Mouse (Mus musculus): ENCODE results near the gene Socs7. TPM values are rescaled to one million over a fixed set of nuclear protein-coding genes. Genes with fewer than 3 reads are reported as not detected.

Socs7 gene
- polyA plus RNA-seq, 1 experiment from 2014 or later: 3.6 TPM

DNA sequence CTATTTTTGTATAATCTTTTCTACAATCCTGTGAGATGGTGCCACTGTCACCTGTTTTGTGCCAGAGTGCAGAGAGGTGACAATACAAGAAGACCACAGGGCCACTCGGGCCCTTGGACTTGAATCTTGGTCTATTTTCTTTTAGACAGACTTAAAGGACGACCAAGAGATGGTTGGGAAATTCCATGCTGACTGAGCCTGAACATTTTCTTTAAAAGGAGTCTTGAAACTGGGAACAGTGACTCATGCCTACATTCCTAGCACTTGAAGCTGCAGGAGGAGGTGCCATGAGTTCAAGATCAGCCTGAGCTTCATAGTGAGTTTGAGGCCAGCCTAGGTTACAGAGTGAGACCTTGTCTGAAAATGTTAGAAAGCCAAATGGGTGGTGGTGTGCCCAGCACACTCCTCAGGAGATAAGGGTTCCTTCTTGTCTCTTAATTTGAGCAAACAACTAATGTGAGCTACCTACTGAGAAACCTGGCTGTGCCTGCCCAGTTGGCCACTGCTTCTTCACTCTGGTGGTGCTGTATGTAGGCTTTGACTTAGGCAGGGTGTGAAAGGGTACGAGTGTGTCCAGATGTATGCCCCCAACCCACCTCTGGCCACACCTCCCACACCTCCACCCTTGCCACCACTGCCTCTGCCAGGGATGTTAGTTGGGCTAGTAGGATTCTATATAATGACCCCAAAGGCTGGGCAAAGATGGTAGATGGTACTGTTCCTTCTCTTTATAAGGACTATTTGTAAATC lies 39.5 kb downstream of the Socs7 start:
- whole genome bisulfite sequencing: 86% methylated on average over 3 of the region's 3 CpGs
- H3K36me3 ChIP-seq (ENCODE audit: control insufficient read depth, insufficient read depth, low read length): no peaks in the 10 kb centered on the region
- H3K9ac ChIP-seq (ENCODE audit: low read depth, low read length): no peak overlapping the region
- peaks cover 12% of the 10 kb centered on the region for H3K4me1 ChIP-seq (replicated peaks; ENCODE audit: control insufficient read depth, insufficient read depth, low read length)
- no peaks in the 10 kb centered on the region for H3K9me3 ChIP-seq (ENCODE audit: control insufficient read depth, low read length)
- DNase-seq (ENCODE audit: low spot score): no peak
- H3K27me3 ChIP-seq (ENCODE audit: control insufficient read depth, insufficient read depth, low read length): peaks cover 14% of the 10 kb centered on the region
- H3K4me2 ChIP-seq (replicated peaks; ENCODE audit: low read depth, low read length): no peak overlapping the region
- H3K27ac ChIP-seq (ENCODE audit: low read depth, low read length): no peak overlapping the region
- ATAC-seq (ENCODE audit: low FRiP score): no peak
- no peak overlapping the region for H3K4me3 ChIP-seq (ENCODE audit: low read depth, low read length)

- Histone ChIP-seq H3K9ac (ENCODE audit: low read depth, low read length) (no peak overlapping the region), H3K27me3 (ENCODE audit: control insufficient read depth, insufficient read depth, low read length) (peaks cover 18% of the 10 kb centered on the region), H3K4me1 (replicated peaks; ENCODE audit: control insufficient read depth, insufficient read depth, low read length) (peaks cover 12% of the 10 kb centered on the region), H3K27ac (ENCODE audit: low read depth, low read length) (no peak overlapping the region), H3K4me3 (ENCODE audit: low read depth, low read length) (no peak overlapping the region), H3K36me3 (ENCODE audit: control insufficient read depth, insufficient read depth, low read length) (no peaks in the 10 kb centered on the region), H3K9me3 (ENCODE audit: control insufficient read depth, low read length) (no peaks in the 10 kb centered on the region), H3K4me2 (replicated peaks; ENCODE audit: low read depth, low read length) (no peak overlapping the region)
- ATAC-seq (ENCODE audit: low FRiP score): no peak
- WGBS: 12% methylated on average over 2 of the region's 2 CpGs
- no peak for DNase-seq (ENCODE audit: low spot score)
These were observed 40.4 kb downstream of the Socs7 start for GRCm38 (mm10) chr11:97402746-97403145.

DNA sequence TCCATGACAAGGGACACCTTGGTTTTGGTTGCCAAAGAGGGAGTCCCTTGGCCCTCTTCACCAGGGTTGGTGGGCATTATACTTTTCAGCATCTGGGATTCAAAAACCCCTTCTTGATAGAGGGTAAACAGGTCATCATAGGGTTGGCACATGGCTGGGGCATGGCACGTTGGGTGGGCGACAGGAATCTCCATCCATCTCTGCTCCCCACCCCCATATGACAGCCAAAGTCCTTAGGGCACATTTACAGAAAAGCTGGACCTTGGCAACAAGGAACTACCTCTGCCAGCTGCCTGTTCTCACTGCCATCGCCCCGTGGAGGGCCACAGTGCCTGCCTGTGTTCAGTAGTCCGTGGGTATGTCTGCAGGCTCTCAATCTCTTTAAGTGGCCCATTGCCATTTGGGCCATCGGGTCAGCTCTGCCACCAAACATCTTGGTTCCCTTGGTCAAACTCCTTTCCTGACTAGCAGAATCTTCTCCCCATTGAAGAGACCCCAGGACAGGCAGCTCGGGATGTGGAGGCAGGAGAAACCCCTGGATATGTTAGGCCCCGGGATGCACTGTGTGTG lies 41.3 kb downstream of the Socs7 start:
- peaks cover 14% of the 10 kb centered on the region for H3K4me1 ChIP-seq (replicated peaks; ENCODE audit: control insufficient read depth, insufficient read depth, low read length)
- H3K9ac ChIP-seq (ENCODE audit: low read depth, low read length): peak overlapping the region; percentile 65; the same call in 1 of the 2 replicates
- peaks cover 21% of the 10 kb centered on the region for H3K27me3 ChIP-seq (ENCODE audit: control insufficient read depth, insufficient read depth, low read length)
- H3K9me3 ChIP-seq (ENCODE audit: control insufficient read depth, low read length): no peaks in the 10 kb centered on the region
- DNase-seq (ENCODE audit: low spot score) (no peak), ATAC-seq (ENCODE audit: low FRiP score) (no peak)
- no peaks in the 10 kb centered on the region for H3K36me3 ChIP-seq (ENCODE audit: control insufficient read depth, insufficient read depth, low read length)
- H3K4me3 ChIP-seq (ENCODE audit: low read depth, low read length): peak overlapping the region; percentile 52
- peak overlapping the region; percentile 97 for H3K4me2 ChIP-seq (replicated peaks; ENCODE audit: low read depth, low read length)
- WGBS: 45% methylated on average over 8 of the region's 8 CpGs
- no peak overlapping the region for H3K27ac ChIP-seq (ENCODE audit: low read depth, low read length)

- H3K4me2 ChIP-seq (replicated peaks; ENCODE audit: low read depth, low read length): peak overlapping the region; percentile 97
- peak overlapping the region; percentile 36; the same call in 1 of the 2 replicates for H3K27ac ChIP-seq (ENCODE audit: low read depth, low read length)
- H3K36me3 ChIP-seq (ENCODE audit: control insufficient read depth, insufficient read depth, low read length): no peaks in the 10 kb centered on the region
- DNase-seq (ENCODE audit: low spot score) (peak; percentile 63), ATAC-seq (ENCODE audit: low FRiP score) (peak; percentile 56)
- H3K4me1 ChIP-seq (replicated peaks; ENCODE audit: control insufficient read depth, insufficient read depth, low read length): peaks cover 14% of the 10 kb centered on the region
- no peaks in the 10 kb centered on the region for H3K9me3 ChIP-seq (ENCODE audit: control insufficient read depth, low read length)
- peaks cover 21% of the 10 kb centered on the region for H3K27me3 ChIP-seq (ENCODE audit: control insufficient read depth, insufficient read depth, low read length)
- 0% methylated on average over 16 of the region's 61 CpGs for WGBS
- peak overlapping the region; percentile 52 for H3K4me3 ChIP-seq (ENCODE audit: low read depth, low read length)
- H3K9ac ChIP-seq (ENCODE audit: low read depth, low read length): peak overlapping the region; percentile 65
These were observed 41.9 kb downstream of the Socs7 start for GRCm38 (mm10) chr11:97404184-97404760.

DNA sequence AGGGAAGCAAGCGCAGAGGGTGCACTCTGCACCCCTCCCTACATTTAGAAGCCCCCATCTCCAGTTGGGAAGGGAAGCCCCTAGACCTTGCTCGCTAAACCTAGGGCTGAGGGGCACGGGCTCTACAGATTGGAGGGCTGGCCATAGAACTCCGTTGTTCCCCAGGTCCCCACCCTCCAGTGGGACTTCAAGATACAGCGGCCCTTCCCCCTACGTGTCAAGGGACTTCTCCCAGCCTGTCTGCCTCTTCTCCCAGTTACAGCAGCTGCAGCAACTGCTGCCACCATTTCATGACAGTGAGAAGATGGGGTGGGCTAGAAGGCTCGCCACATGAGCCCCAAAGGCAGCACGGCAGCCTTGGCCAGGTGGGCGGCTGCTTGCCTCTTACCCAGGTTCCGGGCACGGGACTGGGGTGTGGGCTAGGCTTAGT lies 42.4 kb downstream of the Socs7 start:
- DNase-seq (ENCODE audit: low spot score): peak; percentile 59

GRCm38 (mm10) chr11:97406094-97406951 lies 44.0 kb downstream of the Socs7 start:
- no peak overlapping the region for H3K4me2 ChIP-seq (replicated peaks; ENCODE audit: low read depth, low read length)
- no peak overlapping the region for H3K4me3 ChIP-seq (ENCODE audit: low read depth, low read length)
- ATAC-seq (ENCODE audit: low FRiP score) (no peak), DNase-seq (ENCODE audit: low spot score) (no peak)
- no peaks in the 10 kb centered on the region for H3K36me3 ChIP-seq (ENCODE audit: control insufficient read depth, insufficient read depth, low read length)
- no peaks in the 10 kb centered on the region for H3K9me3 ChIP-seq (ENCODE audit: control insufficient read depth, low read length)
- 69% methylated on average over 10 of the region's 10 CpGs for WGBS
- H3K27me3 ChIP-seq (ENCODE audit: control insufficient read depth, insufficient read depth, low read length): peaks cover 21% of the 10 kb centered on the region
- peaks cover 11% of the 10 kb centered on the region for H3K4me1 ChIP-seq (replicated peaks; ENCODE audit: control insufficient read depth, insufficient read depth, low read length)
- H3K9ac ChIP-seq (ENCODE audit: low read depth, low read length): no peak overlapping the region
- no peak overlapping the region for H3K27ac ChIP-seq (ENCODE audit: low read depth, low read length)

More for the DNA sequence above, 42.4 kb downstream of the Socs7 start:
- H3K27ac ChIP-seq (ENCODE audit: low read depth, low read length): 0 out of 2 replicates have a peak overlapping the region, but pooled peaks have one; percentile 36
- H3K4me2 ChIP-seq (replicated peaks; ENCODE audit: low read depth, low read length): peak overlapping the region; percentile 97
- H3K36me3 ChIP-seq (ENCODE audit: control insufficient read depth, insufficient read depth, low read length): no peaks in the 10 kb centered on the region
- peaks cover 21% of the 10 kb centered on the region for H3K27me3 ChIP-seq (ENCODE audit: control insufficient read depth, insufficient read depth, low read length)
- no peaks in the 10 kb centered on the region for H3K9me3 ChIP-seq (ENCODE audit: control insufficient read depth, low read length)
- H3K4me3 ChIP-seq (ENCODE audit: low read depth, low read length): peak overlapping the region; percentile 52
- WGBS: under 1% methylated on average over 11 of the region's 11 CpGs
- H3K9ac ChIP-seq (ENCODE audit: low read depth, low read length): peak overlapping the region; percentile 65
- 0 out of 2 replicates have a peak, but pooled peaks have one; percentile 38 for ATAC-seq (ENCODE audit: low FRiP score)
- H3K4me1 ChIP-seq (replicated peaks; ENCODE audit: control insufficient read depth, insufficient read depth, low read length): peaks cover 14% of the 10 kb centered on the region

DNA sequence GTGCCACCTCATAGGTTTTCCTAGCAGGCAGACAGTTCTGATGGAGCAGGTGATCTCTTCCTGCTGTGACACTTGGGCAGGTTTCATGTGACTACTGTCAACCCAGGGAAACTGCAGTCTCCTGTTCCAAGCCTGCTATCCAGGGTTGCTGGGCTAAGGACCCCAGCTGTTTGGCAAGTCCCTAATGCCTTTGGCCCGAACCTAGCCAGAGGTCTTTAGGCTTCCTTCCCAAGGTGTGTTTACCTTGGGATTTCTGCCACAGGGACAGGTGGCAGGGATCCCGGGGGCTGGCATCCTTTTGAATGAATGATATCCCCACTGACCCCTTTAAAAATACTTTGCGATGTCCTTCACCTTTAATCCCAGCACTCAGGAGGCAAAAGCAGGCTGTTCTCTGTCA lies 45.1 kb downstream of the Socs7 start:
- no peak overlapping the region for H3K27ac ChIP-seq (ENCODE audit: low read depth, low read length)
- WGBS: 74% methylated on average over 3 of the region's 3 CpGs
- no peak overlapping the region for H3K9ac ChIP-seq (ENCODE audit: low read depth, low read length)
- peaks cover 21% of the 10 kb centered on the region for H3K27me3 ChIP-seq (ENCODE audit: control insufficient read depth, insufficient read depth, low read length)
- no peak overlapping the region for H3K4me2 ChIP-seq (replicated peaks; ENCODE audit: low read depth, low read length)
- no peaks in the 10 kb centered on the region for H3K9me3 ChIP-seq (ENCODE audit: control insufficient read depth, low read length)
- no peak overlapping the region for H3K4me3 ChIP-seq (ENCODE audit: low read depth, low read length)
- H3K4me1 ChIP-seq (replicated peaks; ENCODE audit: control insufficient read depth, insufficient read depth, low read length): peaks cover 11% of the 10 kb centered on the region
- ATAC-seq (ENCODE audit: low FRiP score) (no peak), DNase-seq (ENCODE audit: low spot score) (no peak)
- no peaks in the 10 kb centered on the region for H3K36me3 ChIP-seq (ENCODE audit: control insufficient read depth, insufficient read depth, low read length)

DNA sequence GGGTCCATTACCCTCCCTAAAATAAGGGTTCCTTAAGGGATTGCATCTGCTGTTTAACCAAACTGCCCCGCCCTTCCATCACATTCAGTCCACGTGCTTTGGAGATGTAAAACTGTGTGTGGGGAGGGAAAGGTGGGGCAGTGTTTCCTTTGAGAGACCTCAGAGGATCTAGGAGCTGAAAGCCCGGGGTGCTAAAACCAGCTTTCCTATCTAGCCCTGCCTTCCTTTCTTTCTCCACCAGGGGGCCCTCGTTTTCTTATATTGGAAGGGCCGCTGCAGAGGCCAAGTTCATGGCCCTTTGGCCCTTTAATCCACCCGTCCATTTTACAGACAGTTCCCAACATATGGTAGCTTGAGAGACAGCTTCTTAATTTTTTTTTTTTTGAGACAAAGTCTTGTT lies 45.8 kb downstream of the Socs7 start:
- 2% methylated on average over 6 of the region's 6 CpGs for WGBS
- ATAC-seq (ENCODE audit: low FRiP score) (no peak), DNase-seq (ENCODE audit: low spot score) (peak; percentile 87)
- H3K4me3 ChIP-seq (ENCODE audit: low read depth, low read length): no peak overlapping the region
- H3K27me3 ChIP-seq (ENCODE audit: control insufficient read depth, insufficient read depth, low read length): peaks cover 21% of the 10 kb centered on the region
- no peak overlapping the region for H3K9ac ChIP-seq (ENCODE audit: low read depth, low read length)
- no peaks in the 10 kb centered on the region for H3K9me3 ChIP-seq (ENCODE audit: control insufficient read depth, low read length)
- peaks cover 11% of the 10 kb centered on the region for H3K4me1 ChIP-seq (replicated peaks; ENCODE audit: control insufficient read depth, insufficient read depth, low read length)
- H3K4me2 ChIP-seq (replicated peaks; ENCODE audit: low read depth, low read length): no peak overlapping the region
- H3K36me3 ChIP-seq (ENCODE audit: control insufficient read depth, insufficient read depth, low read length): no peaks in the 10 kb centered on the region
- no peak overlapping the region for H3K27ac ChIP-seq (ENCODE audit: low read depth, low read length)

All from hindbrain, embryonic 11.5 days (tissue).